10 mouse cellular contexts compared by ENCODE assay signal in the genomic region with DNA sequence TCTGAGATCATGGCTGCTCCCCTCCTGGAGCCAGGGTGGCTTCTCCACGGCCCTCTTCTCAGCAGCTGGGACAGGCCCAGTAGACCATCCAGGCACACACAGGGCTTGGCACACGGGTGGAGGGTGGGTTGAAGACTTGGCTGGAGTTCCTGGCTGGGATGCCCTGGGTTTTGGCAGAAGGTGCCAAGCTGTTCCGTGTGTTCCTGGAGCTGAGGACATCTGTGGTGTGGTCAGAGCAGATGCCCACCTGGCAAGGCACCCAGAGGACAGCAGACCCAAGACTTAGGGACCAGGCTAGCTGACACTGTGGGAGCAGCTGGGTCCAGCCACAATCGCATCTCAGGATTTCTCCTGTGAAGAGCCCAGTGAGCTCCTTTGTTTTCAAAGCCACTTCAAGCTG. TPM values are rescaled to one million over a fixed set of nuclear protein-coding genes. Genes with fewer than 3 reads are reported as not detected.
DNase-seq lines count a peak whose midpoint lies in the region; ATAC-seq and TF ChIP-seq lines count a peak whose summit lies in the region.
"Had no signal": no experiment of that assay in that cellular context is flagged by ENCODE, and none has a peak within 500 bp of the region (broad histone marks: within the 10 kb centered on the region; RNA-seq: fewer than 3 reads in every experiment).

No protein-coding gene starts in this region.

- TF ChIP-seq EP300 in heart, postnatal 0 days (IDR thresholded peaks at IDR 0.05; ENCODE audit: low read depth), result no peak

- no peak overlapping the region for H3K4me2 ChIP-seq in heart, postnatal 0 days (ENCODE audit: low read depth, low read length)
- H3K4me2 ChIP-seq: embryonic facial prominence, embryonic 12.5 days; limb, embryonic 15.5 days had no signal

- H3K9me3 ChIP-seq in heart, postnatal 0 days (replicated peaks; ENCODE audit: control insufficient read depth, low read length), result no peaks in the 10 kb centered on the region
- no peaks in the 10 kb centered on the region for H3K9me3 ChIP-seq in limb, embryonic 10.5 days (replicated peaks)
- H3K9me3 ChIP-seq: embryonic facial prominence, embryonic 12.5 days; limb, embryonic 15.5 days had no signal

- no peak for TF ChIP-seq CTCF in heart, postnatal 0 days (IDR thresholded peaks at IDR 0.05; ENCODE audit: low read depth)

- ATAC-seq in heart, postnatal 0 days (ENCODE audit: insufficient read depth, low read depth), result peak; percentile 47; the same call in 1 of the 2 replicates

- no peak overlapping the region for H3K27ac ChIP-seq in heart, postnatal 0 days (ENCODE audit: low read depth)
- H3K27ac ChIP-seq in limb, embryonic 10.5 days, result peak overlapping the region; percentile 73; the same call in 1 of the 2 replicates
- H3K27ac ChIP-seq: embryonic facial prominence, embryonic 12.5 days; limb, embryonic 15.5 days had no signal

- H3K4me1 ChIP-seq in heart, postnatal 0 days (ENCODE audit: control insufficient read depth, insufficient read depth), result peaks cover 26% of the 10 kb centered on the region
- peaks cover 41% of the 10 kb centered on the region for H3K4me1 ChIP-seq in limb, embryonic 10.5 days
- H3K4me1 ChIP-seq: embryonic facial prominence, embryonic 12.5 days; limb, embryonic 15.5 days had no signal

- H3K4me3 ChIP-seq in heart, postnatal 0 days (ENCODE audit: low read depth, low read length), result no peak overlapping the region
- H3K4me3 ChIP-seq in limb, embryonic 10.5 days, result no peak overlapping the region
- H3K4me3 ChIP-seq: embryonic facial prominence, embryonic 12.5 days; limb, embryonic 15.5 days had no signal

- no peak for DNase-seq in heart, postnatal 0 days (ENCODE audit: low spot score)
- no peak for DNase-seq in heart, adult 9 months (ENCODE audit: low spot score in 2 of 2)
- peak; percentile 24 for DNase-seq in right cerebral cortex, postnatal 14 days
- no peak for DNase-seq in right cerebral cortex, postnatal 36 days (ENCODE audit: low spot score in 2 of 2)
- DNase-seq in cerebellum, postnatal 36 days, result peak; percentile 80 to 84
- DNase-seq in limb, embryonic 10.5 days (ENCODE audit: low spot score), result no peak
- DNase-seq in kidney, postnatal 14 days, result no peak
- no peak for DNase-seq in retina, embryonic 14.5 days (ENCODE audit: low spot score)

- 41% methylated on average over 4 of the region's 4 CpGs for whole genome bisulfite sequencing in heart, postnatal 0 days
- 88% methylated on average over 4 of the region's 4 CpGs for WGBS in limb, embryonic 10.5 days

- H3K27me3 ChIP-seq in heart, postnatal 0 days (ENCODE audit: control insufficient read depth, insufficient read depth, low read length), result no peaks in the 10 kb centered on the region
- peaks cover 7% of the 10 kb centered on the region for H3K27me3 ChIP-seq in limb, embryonic 10.5 days (ENCODE audit: low read depth, poor library complexity, severe bottlenecking)
- H3K27me3 ChIP-seq: embryonic facial prominence, embryonic 12.5 days; limb, embryonic 15.5 days had no signal

- no peaks in the 10 kb centered on the region for H3K36me3 ChIP-seq in heart, postnatal 0 days (replicated peaks; ENCODE audit: control insufficient read depth, insufficient read depth, low read length)
- H3K36me3 ChIP-seq in limb, embryonic 10.5 days, result no peaks in the 10 kb centered on the region
- H3K36me3 ChIP-seq: embryonic facial prominence, embryonic 12.5 days; limb, embryonic 15.5 days had no signal

- no peak overlapping the region for H3K9ac ChIP-seq in heart, postnatal 0 days (replicated peaks; ENCODE audit: low read depth, low read length)
- H3K9ac ChIP-seq: embryonic facial prominence, embryonic 12.5 days; limb, embryonic 15.5 days had no signal

RNA-seq across cellular contexts. Expression of a gene that starts 59.1 kb away (rescaled TPM):
- 17.6 and 27.8 TPM in 2 replicates for total RNA-seq in heart, postnatal 0 days (2014; rRNA removed; ENCODE audit: low replicate concordance)
- polyA plus RNA-seq in heart, postnatal 0 days (2015; fragmentation: Nextera tagmentation; extraction: Ambion mirVana), result 9.5 and 11.2 TPM in 2 replicates
- 21.0 and 26.9 TPM in 2 replicates for polyA plus RNA-seq in limb, embryonic 10.5 days (2016; fragmentation: Nextera tagmentation; extraction: Ambion mirVana)

Comparison
In these comparisons a context has a peak if more than half of its experiments do, and no peak if none do; other contexts are left out.
1. DNase-seq: peak in right cerebral cortex, postnatal 14 days (single experiment) and cerebellum, postnatal 36 days (2 of 2); none in heart, postnatal 0 days (single experiment), heart, adult 9 months (0 of 2), right cerebral cortex, postnatal 36 days (0 of 2), limb, embryonic 10.5 days (single experiment), kidney, postnatal 14 days (single experiment) and retina, embryonic 14.5 days (single experiment).